Mouse (Mus musculus): ENCODE results near the gene Itgb3. TPM values are rescaled to one million over a fixed set of nuclear protein-coding genes. Genes with fewer than 3 reads are reported as not detected.

The Itgb3 gene
- polyA plus RNA-seq, 1 experiment from 2014 or later: 5.5 TPM

GRCm38 (mm10) chr11:104647188-104647867, 39.5 kb downstream of the Itgb3 start:
- H3K4me3 ChIP-seq (replicated peaks): no peak overlapping the region
- no peaks in the 10 kb centered on the region for H3K9me3 ChIP-seq
- no peak overlapping the region for H3K4me2 ChIP-seq (replicated peaks)
- no peak overlapping the region for H3K27ac ChIP-seq
- H3K4me1 ChIP-seq (replicated peaks): no peaks in the 10 kb centered on the region
- no peak overlapping the region for H3K9ac ChIP-seq
- ATAC-seq: no peak
- WGBS: 73% methylated on average over 8 of the region's 8 CpGs
- no peaks in the 10 kb centered on the region for H3K27me3 ChIP-seq (replicated peaks)
- H3K36me3 ChIP-seq: no peaks in the 10 kb centered on the region

- Histone ChIP-seq H3K36me3 (no peaks in the 10 kb centered on the region), H3K9me3 (no peaks in the 10 kb centered on the region), H3K4me3 (replicated peaks) (no peak overlapping the region), H3K4me2 (replicated peaks) (no peak overlapping the region), H3K27me3 (replicated peaks) (no peaks in the 10 kb centered on the region), H3K4me1 (replicated peaks) (no peaks in the 10 kb centered on the region), H3K9ac (no peak overlapping the region), H3K27ac (no peak overlapping the region)
- ATAC-seq: no peak
- whole genome bisulfite sequencing: 55% methylated on average over 3 of the region's 3 CpGs
These were observed 40.8 kb downstream of the Itgb3 start for GRCm38 (mm10) chr11:104648571-104648970.

- Histone ChIP-seq H3K36me3 (peaks cover 5% of the 10 kb centered on the region; the same call in 1 of the 2 replicates), H3K9me3 (no peaks in the 10 kb centered on the region), H3K4me1 (replicated peaks) (0 out of 2 replicates have a peak, but pooled peaks cover 4% of the 10 kb centered on the region), H3K9ac (no peak overlapping the region), H3K27ac (no peak overlapping the region), H3K27me3 (replicated peaks) (no peaks in the 10 kb centered on the region), H3K4me3 (replicated peaks) (no peak overlapping the region), H3K4me2 (replicated peaks) (no peak overlapping the region)
- no peak for ATAC-seq
- 93% methylated on average over 4 of the region's 4 CpGs for WGBS
These were observed 52.8 kb downstream of the Itgb3 start for GRCm38 (mm10) chr11:104660599-104660998.

GRCm38 (mm10) chr11:104661106-104661505, 53.3 kb downstream of the Itgb3 start:
- Histone ChIP-seq H3K4me3 (replicated peaks) (no peak overlapping the region), H3K4me2 (replicated peaks) (no peak overlapping the region), H3K36me3 (peaks cover 5% of the 10 kb centered on the region; the same call in 1 of the 2 replicates), H3K27me3 (replicated peaks) (no peaks in the 10 kb centered on the region), H3K27ac (no peak overlapping the region), H3K9ac (no peak overlapping the region), H3K4me1 (replicated peaks) (0 out of 2 replicates have a peak, but pooled peaks cover 4% of the 10 kb centered on the region), H3K9me3 (no peaks in the 10 kb centered on the region)
- 84% methylated on average over 5 of the region's 5 CpGs for WGBS
- no peak for ATAC-seq

- Histone ChIP-seq H3K4me3 (replicated peaks) (no peak overlapping the region), H3K9ac (no peak overlapping the region), H3K36me3 (peaks cover 5% of the 10 kb centered on the region; the same call in 1 of the 2 replicates), H3K27me3 (replicated peaks) (no peaks in the 10 kb centered on the region), H3K9me3 (no peaks in the 10 kb centered on the region), H3K4me2 (replicated peaks) (no peak overlapping the region), H3K4me1 (replicated peaks) (0 out of 2 replicates have a peak, but pooled peaks cover 4% of the 10 kb centered on the region), H3K27ac (no peak overlapping the region)
- ATAC-seq: no peak
- WGBS: 79% methylated on average over 20 of the region's 20 CpGs
These were observed 53.9 kb downstream of the Itgb3 start for GRCm38 (mm10) chr11:104661531-104662205.

GRCm38 (mm10) chr11:104662573-104662972, 54.8 kb downstream of the Itgb3 start:
- H3K9ac ChIP-seq: no peak overlapping the region
- H3K4me1 ChIP-seq (replicated peaks): 0 out of 2 replicates have a peak, but pooled peaks cover 4% of the 10 kb centered on the region
- H3K9me3 ChIP-seq: no peaks in the 10 kb centered on the region
- H3K4me3 ChIP-seq (replicated peaks): no peak overlapping the region
- no peak overlapping the region for H3K27ac ChIP-seq
- H3K4me2 ChIP-seq (replicated peaks): no peak overlapping the region
- no peaks in the 10 kb centered on the region for H3K27me3 ChIP-seq (replicated peaks)
- WGBS: 90% methylated on average over 11 of the region's 11 CpGs
- peaks cover 5% of the 10 kb centered on the region; the same call in 1 of the 2 replicates for H3K36me3 ChIP-seq
- no peak for ATAC-seq

- WGBS: 63% methylated on average over 6 of the region's 6 CpGs
- ATAC-seq: no peak
- Histone ChIP-seq H3K9me3 (no peaks in the 10 kb centered on the region), H3K36me3 (peaks cover 5% of the 10 kb centered on the region; the same call in 1 of the 2 replicates), H3K27me3 (replicated peaks) (no peaks in the 10 kb centered on the region), H3K4me3 (replicated peaks) (no peak overlapping the region), H3K4me2 (replicated peaks) (no peak overlapping the region), H3K27ac (no peak overlapping the region), H3K9ac (no peak overlapping the region), H3K4me1 (replicated peaks) (0 out of 2 replicates have a peak, but pooled peaks cover 4% of the 10 kb centered on the region)
These were observed 55.6 kb downstream of the Itgb3 start for GRCm38 (mm10) chr11:104663241-104663877.

GRCm38 (mm10) chr11:104663878-104664261, 56.1 kb downstream of the Itgb3 start:
- H3K4me3 ChIP-seq (replicated peaks): no peak overlapping the region
- H3K9ac ChIP-seq: no peak overlapping the region
- no peak overlapping the region for H3K4me2 ChIP-seq (replicated peaks)
- 0 out of 2 replicates have a peak, but pooled peaks cover 4% of the 10 kb centered on the region for H3K4me1 ChIP-seq (replicated peaks)
- H3K27ac ChIP-seq: no peak overlapping the region
- no peaks in the 10 kb centered on the region for H3K9me3 ChIP-seq
- WGBS: 60% methylated on average over 3 of the region's 3 CpGs
- no peak for ATAC-seq
- no peaks in the 10 kb centered on the region for H3K27me3 ChIP-seq (replicated peaks)
- H3K36me3 ChIP-seq: peaks cover 5% of the 10 kb centered on the region; the same call in 1 of the 2 replicates

- H3K4me1 ChIP-seq (replicated peaks): 0 out of 2 replicates have a peak, but pooled peaks cover 4% of the 10 kb centered on the region
- H3K9ac ChIP-seq: no peak overlapping the region
- H3K9me3 ChIP-seq: no peaks in the 10 kb centered on the region
- H3K4me3 ChIP-seq (replicated peaks): no peak overlapping the region
- no peak overlapping the region for H3K4me2 ChIP-seq (replicated peaks)
- no peaks in the 10 kb centered on the region for H3K27me3 ChIP-seq (replicated peaks)
- no peak overlapping the region for H3K27ac ChIP-seq
- ATAC-seq: no peak
- peaks cover 5% of the 10 kb centered on the region; the same call in 1 of the 2 replicates for H3K36me3 ChIP-seq
These were observed 56.6 kb downstream of the Itgb3 start for GRCm38 (mm10) chr11:104664441-104664840.

- Histone ChIP-seq H3K4me1 (replicated peaks) (0 out of 2 replicates have a peak, but pooled peaks cover 4% of the 10 kb centered on the region), H3K9me3 (no peaks in the 10 kb centered on the region), H3K4me3 (replicated peaks) (no peak overlapping the region), H3K36me3 (no peaks in the 10 kb centered on the region), H3K27ac (no peak overlapping the region), H3K27me3 (replicated peaks) (no peaks in the 10 kb centered on the region), H3K9ac (no peak overlapping the region), H3K4me2 (replicated peaks) (no peak overlapping the region)
- WGBS: 58% methylated on average over 5 of the region's 5 CpGs
- ATAC-seq: no peak
These were observed 59.6 kb downstream of the Itgb3 start for GRCm38 (mm10) chr11:104667399-104667798.

GRCm38 (mm10) chr11:104673412-104673811, 65.6 kb downstream of the Itgb3 start:
- Histone ChIP-seq H3K27me3 (replicated peaks) (no peaks in the 10 kb centered on the region), H3K4me3 (replicated peaks) (no peak overlapping the region), H3K27ac (no peak overlapping the region), H3K9ac (no peak overlapping the region), H3K4me1 (replicated peaks) (no peaks in the 10 kb centered on the region), H3K36me3 (no peaks in the 10 kb centered on the region), H3K4me2 (replicated peaks) (no peak overlapping the region), H3K9me3 (no peaks in the 10 kb centered on the region)
- ATAC-seq: no peak
- 65% methylated on average over 4 of the region's 4 CpGs for WGBS

GRCm38 (mm10) chr11:104674768-104675167, 67.0 kb downstream of the Itgb3 start:
- 93% methylated on average over 11 of the region's 11 CpGs for WGBS
- ATAC-seq: no peak
- H3K36me3 ChIP-seq: no peaks in the 10 kb centered on the region
- no peaks in the 10 kb centered on the region for H3K9me3 ChIP-seq
- no peak overlapping the region for H3K4me2 ChIP-seq (replicated peaks)
- no peak overlapping the region for H3K9ac ChIP-seq
- H3K27ac ChIP-seq: no peak overlapping the region
- no peaks in the 10 kb centered on the region for H3K27me3 ChIP-seq (replicated peaks)
- H3K4me1 ChIP-seq (replicated peaks): no peaks in the 10 kb centered on the region
- H3K4me3 ChIP-seq (replicated peaks): no peak overlapping the region
